Mouse (Mus musculus): ENCODE data around the gene Map3k7. TPM values are rescaled to one million over a fixed set of nuclear protein-coding genes. Genes with fewer than 3 reads are reported as not detected.

Gene Map3k7
- polyA plus RNA-seq (2012; rRNA removed): 48.6 and 49.8 TPM in 2 replicates

GRCm38 (mm10) chr4:31963354-31964193 is at the start of gene Map3k7:
Gene Map3k7, plus strand, starts transcription at chr4:31964097.

Data from central nervous system, embryonic 18 days (tissue).